Mouse (Mus musculus) ES-Bruce4 (cell line): ENCODE data around the gene Atp6v0c.

ENCODE experiments used
- CTCF ChIP-seq: IDR thresholded peaks from one replicate; pipeline ENCODE4 v1.8.1; 2011; ENCODE audit warnings: low read depth, low read length
- EP300 ChIP-seq: IDR thresholded peaks from 2 replicates; pipeline ENCODE4 v1.6.1; 2011; ENCODE audit warnings: low read depth, low read length; ENCODE audit not compliant: insufficient read depth
- POLR2A ChIP-seq: IDR thresholded peaks from one replicate; pipeline ENCODE4 v1.8.1; 2011; ENCODE audit warnings: low read length; ENCODE audit not compliant: insufficient read depth

DNA sequence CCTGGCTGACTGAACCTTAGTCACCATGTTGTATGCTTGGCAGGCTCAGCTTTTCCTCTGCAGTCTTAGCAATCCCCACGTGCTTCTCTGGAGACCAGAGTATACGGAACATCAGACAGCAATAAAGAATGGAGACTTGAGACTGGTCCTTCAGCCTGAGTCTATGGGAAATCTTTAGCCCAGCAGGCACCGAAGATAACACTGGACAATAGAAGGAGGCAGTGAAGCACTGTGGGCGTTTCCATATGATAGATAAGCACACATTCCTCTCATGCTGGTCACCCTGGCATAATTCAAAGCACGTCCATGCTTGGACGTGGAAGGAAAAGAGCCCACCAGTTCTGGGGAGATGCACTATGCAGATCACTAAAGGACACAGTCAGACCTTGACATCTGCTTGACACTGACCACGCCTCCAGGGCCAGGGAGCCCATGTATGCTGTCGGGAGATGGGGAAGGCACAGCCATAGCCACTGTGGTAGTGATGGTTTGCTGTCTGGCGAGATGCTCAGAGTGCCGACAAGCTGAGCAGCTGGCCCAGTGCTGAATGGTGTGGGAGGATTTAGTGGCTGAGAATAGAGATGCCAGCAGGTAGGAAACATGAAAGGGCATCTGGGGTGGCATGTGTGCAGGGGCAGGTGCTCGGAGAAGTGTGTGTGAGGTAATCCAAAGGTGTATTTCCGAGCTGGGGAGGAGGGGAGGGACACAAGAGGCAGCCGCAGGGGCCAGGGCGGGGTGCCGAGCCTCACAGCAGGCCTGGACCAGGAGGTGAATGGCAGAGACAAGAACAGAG is 27.7 kb upstream of the Atp6v0c start:
- no peak for TF ChIP-seq POLR2A
- TF ChIP-seq CTCF = no peak
- no peak for TF ChIP-seq EP300
